ENCODE assay signal across 9 mouse cellular contexts in genomic region chr8:123330701-123331100, GRCm38 (mm10).
"Had no signal": no experiment of that assay in that cellular context is flagged by ENCODE, and none has a peak within 500 bp of the region (broad histone marks: within the 10 kb centered on the region; RNA-seq: fewer than 3 reads in every experiment).

No protein-coding gene starts in this region.

- H3K27ac ChIP-seq: left cerebral cortex, adult 2 months; limb, embryonic 10.5 days; liver, embryonic 15.5 days; stomach, postnatal 0 days had no signal

- H3K4me3 ChIP-seq: left cerebral cortex, adult 2 months; limb, embryonic 10.5 days; liver, embryonic 15.5 days had no signal

- DNase-seq: kidney, postnatal 10 days; lung, adult 2 months; midbrain, embryonic 14.5 days; right cerebral cortex, postnatal 25 days; thymus, postnatal 4 days had no signal

- H3K36me3 ChIP-seq: limb, embryonic 10.5 days; liver, embryonic 15.5 days had no signal

- H3K9me3 ChIP-seq: limb, embryonic 10.5 days; liver, embryonic 15.5 days had no signal
